Mouse (Mus musculus) small intestine, adult 2 months (tissue): Measurements from ENCODE around the gene Arhgef3.

Experiments
- CTCF ChIP-seq: fragments of 200-500 bp; IDR thresholded peaks from 2 replicates; pipeline ENCODE4 v1.5.1; 2012; ENCODE audit warnings: low read depth, mild to moderate bottlenecking, control low read depth, inconsistent platforms, low read length, moderate library complexity, mixed read lengths; ENCODE audit not compliant: insufficient replicate concordance, insufficient read length; ENCODE audit errors: extremely low read depth
- POLR2A ChIP-seq: fragments of 200-500 bp; IDR thresholded peaks from 2 replicates; pipeline ENCODE4 v1.6.1; 2012; ENCODE audit warnings: low read depth, mild to moderate bottlenecking, control low read depth, inconsistent platforms, low read length, moderate library complexity

- TF ChIP-seq CTCF (no peak), POLR2A (no peak)
Measured at GRCm38 (mm10) chr14:27067866-27068271, 46.8 kb upstream of the Arhgef3 start.
